23 mouse cellular contexts compared by ENCODE assay signal in genomic region chrX:13422047-13422446, GRCm38 (mm10). TPM values are rescaled to one million over a fixed set of nuclear protein-coding genes. Genes with fewer than 3 reads are reported as not detected.
A peak's percentile ranks its signal among the peaks of the same experiment; 100 is the strongest.
DNase-seq lines count a peak whose midpoint lies in the region; ATAC-seq and TF ChIP-seq lines count a peak whose summit lies in the region.
"Had no signal": no experiment of that assay in that cellular context is flagged by ENCODE, and none has a peak within 500 bp of the region (broad histone marks: within the 10 kb centered on the region; RNA-seq: fewer than 3 reads in every experiment).

No protein-coding gene starts in this region.

- H3K4me2 ChIP-seq in liver, postnatal 0 days (ENCODE audit: low read depth, low read length): no peak overlapping the region
- H3K4me2 ChIP-seq: hindbrain, embryonic 15.5 days; liver, embryonic 11.5 days; midbrain, embryonic 12.5 days had no signal

- no peaks in the 10 kb centered on the region for H3K36me3 ChIP-seq in liver, adult 2 months (ENCODE audit: control insufficient read depth, insufficient read depth, low read length)
- H3K36me3 ChIP-seq in liver, postnatal 0 days (replicated peaks; ENCODE audit: insufficient read depth, low read length): no peaks in the 10 kb centered on the region
- H3K36me3 ChIP-seq: forebrain, embryonic 10.5 days; hindbrain, embryonic 15.5 days; midbrain, embryonic 12.5 days had no signal

- DNase-seq in gastrocnemius, postnatal 10 days: peak; percentile 2
- DNase-seq in gastrocnemius, postnatal 14 days: no peak
- peak; percentile 46 for DNase-seq in liver, adult 2 months (ENCODE audit: extremely low read depth, low read depth, low spot score)
- no peak for DNase-seq in liver, postnatal 0 days
- peak; percentile 44 for DNase-seq in MN1 (ENCODE audit: low spot score)
- peak; percentile 2 for DNase-seq in yolk sac, embryonic 10.5 days (ENCODE audit: low spot score)
- DNase-seq in adrenal gland, adult 2 months: no peak
- DNase-seq: adrenal gland, adult 8-10 months; cerebellum, adult 9-10 months; layer of hippocampus, adult 9-11 months; lung, adult 18-20 months; lung, postnatal 10 days; right cerebral cortex, postnatal 25 days; spleen, adult 18-20 months; thymus, postnatal 14 days had no signal

- H3K27me3 ChIP-seq in liver, adult 2 months (ENCODE audit: control insufficient read depth, insufficient read depth, low read length): no peaks in the 10 kb centered on the region
- no peaks in the 10 kb centered on the region for H3K27me3 ChIP-seq in liver, postnatal 0 days (ENCODE audit: insufficient read depth, low read length)

- no peak for ATAC-seq in liver, postnatal 0 days

- H3K9me3 ChIP-seq in liver, postnatal 0 days (ENCODE audit: low read length): no peaks in the 10 kb centered on the region
- H3K9me3 ChIP-seq: forebrain, embryonic 10.5 days; hindbrain, embryonic 15.5 days; midbrain, embryonic 12.5 days had no signal

- no peaks in the 10 kb centered on the region for H3K79me2 ChIP-seq in liver, adult 2 months (ENCODE audit: control insufficient read depth, insufficient read depth, low read length)

- TF ChIP-seq CTCF in liver, adult 2 months (IDR thresholded peaks at IDR 0.05; ENCODE audit: low read depth, low read length): no peak
- TF ChIP-seq CTCF in liver, postnatal 0 days (IDR thresholded peaks at IDR 0.05; ENCODE audit: low read depth): no peak

- no peaks in the 10 kb centered on the region for H3K4me1 ChIP-seq in liver, adult 2 months (ENCODE audit: control insufficient read depth, insufficient read depth, low read length)
- H3K4me1 ChIP-seq in liver, postnatal 0 days (ENCODE audit: insufficient read depth): no peaks in the 10 kb centered on the region
- H3K4me1 ChIP-seq: forebrain, embryonic 10.5 days; hindbrain, embryonic 15.5 days; midbrain, embryonic 12.5 days had no signal

- H3K27ac ChIP-seq in liver, adult 2 months (replicated peaks; ENCODE audit: insufficient read depth, low read depth, low read length): no peak overlapping the region
- no peak overlapping the region for H3K27ac ChIP-seq in liver, postnatal 0 days (ENCODE audit: low read depth)
- H3K27ac ChIP-seq: forebrain, embryonic 10.5 days; hindbrain, embryonic 15.5 days; left cerebral cortex, adult 2 months; midbrain, embryonic 12.5 days had no signal

- no peak overlapping the region for H3K9ac ChIP-seq in liver, adult 2 months (ENCODE audit: low read depth, low read length)
- H3K9ac ChIP-seq in liver, postnatal 0 days (replicated peaks): no peak overlapping the region
- H3K9ac ChIP-seq: hindbrain, embryonic 15.5 days; midbrain, embryonic 12.5 days had no signal

- TF ChIP-seq POLR2A in liver, adult 2 months (IDR thresholded peaks at IDR 0.05; ENCODE audit: extremely low read depth, insufficient read depth, low read length): no peak

- 51% methylated on average over 4 of the region's 4 CpGs for WGBS in liver, adult 2 months
- WGBS in liver, postnatal 0 days (ENCODE audit: insufficient replicate concordance): 56% methylated on average over 4 of the region's 4 CpGs

- intact Hi-C loops in gastrocnemius, postnatal 14 days (cut with DNase I; ENCODE audit: low total_unique reads): no loop called here

- no peak overlapping the region for H3K4me3 ChIP-seq in liver, adult 2 months (ENCODE audit: insufficient read depth, low read depth, low read length)
- no peak overlapping the region for H3K4me3 ChIP-seq in liver, postnatal 0 days (ENCODE audit: low read depth, low read length)
- H3K4me3 ChIP-seq: forebrain, embryonic 10.5 days; hindbrain, embryonic 15.5 days; left cerebral cortex, adult 2 months; midbrain, embryonic 12.5 days had no signal

- TF ChIP-seq EP300 in liver, postnatal 0 days (IDR thresholded peaks at IDR 0.05; ENCODE audit: low read depth): no peak

RNA-seq across cellular contexts. Expression of gene Nyx, which starts 43.9 kb away (rescaled TPM):
- total RNA-seq in gastrocnemius, postnatal 10 days (2021): under 1 TPM; 0.07 to 0.16 TPM
- under 1 TPM; 0.08 to 0.13 TPM for total RNA-seq in gastrocnemius, postnatal 14 days (2021)
- total RNA-seq in liver, adult 2 months (2014; rRNA removed): not detected in 2 replicates
- polyA plus RNA-seq in liver, adult 2 months (2012; rRNA removed): 0.01 TPM in 1 of 2 replicates, not detected in the other
- polyA plus RNA-seq in liver, postnatal 0 days (2015; fragmentation: Nextera tagmentation; extraction: Ambion mirVana): 0.02 TPM in 1 of 2 replicates, not detected in the other
- total RNA-seq in adrenal gland, adult 2 months (2021): under 1 TPM; 0.14 to 0.24 TPM
- polyA plus RNA-seq in adrenal gland, adult 2 months (2012; rRNA removed): 0.67 and 0.86 TPM in 2 replicates
- polyA plus RNA-seq: embryonic facial prominence, embryonic 11.5 days; intestine, embryonic 14.5 days; limb, embryonic 11.5 days; liver, embryonic 11.5 days had no signal

Comparison
In these comparisons a context has a peak if more than half of its experiments do, and no peak if none do; other contexts are left out.
1. DNase-seq: peak in gastrocnemius, postnatal 10 days (single experiment), liver, adult 2 months (single experiment), MN1 (single experiment) and yolk sac, embryonic 10.5 days (single experiment); none in gastrocnemius, postnatal 14 days (single experiment), liver, postnatal 0 days (single experiment) and adrenal gland, adult 2 months (single experiment).